Mouse (Mus musculus) heart, postnatal 14 days (tissue): ENCODE data around the gene Cdc25a. TPM values are rescaled to one million over a fixed set of nuclear protein-coding genes. Genes with fewer than 3 reads are reported as not detected.

Experiments used
- DNase-seq, 2 experiments: peaks; one replicate each; pipeline ENCODE4 v3.0.0; 2021 to 2022
- intact Hi-C: fragments of 180-260 bp; cut with DNase I; formaldehyde crosslinking; loops from one replicate; pipeline ENCODE4 v1.15.1; 2025
- long read RNA-seq, 2 experiments: library from polyadenylated mRNA; stranded (forward); transcript quantifications; one replicate each; pipeline ENCODE4 v2.0.0; 2021
- total RNA-seq, 2 experiments: library from RNA; stranded (reverse); gene quantifications; 2 replicates each; pipeline ENCODE4 v1.2.3; 2021

Gene Cdc25a
- total RNA-seq, result 1 to 10 TPM; 5.7 to 6.1 TPM
- long read RNA-seq, experiment 1, transcript Cdc25a-201 (15 exons, 3,632 nt), result major isoform, 11 of 15 reads
- long read RNA-seq, experiment 1, partial matches to known transcripts, result 1 of 15 reads
- long read RNA-seq, experiment 1, other reads (novel, unspliced or antisense), result 3 of 15 reads
- long read RNA-seq, experiment 2, transcript Cdc25a-201 (15 exons, 3,632 nt), result major isoform, 6 of 11 reads
- long read RNA-seq, experiment 2, partial matches to known transcripts, result 0 of 11 reads
- long read RNA-seq, experiment 2, other reads (novel, unspliced or antisense), result 5 of 11 reads

GRCm38 (mm10) chr9:109874797-109875691 lies at the start of gene Cdc25a:
Gene Cdc25a (plus strand): TSS chr9:109875579.
- DNase-seq, result peak; percentile 97 to 98
- intact Hi-C loops, result no loop called here

GRCm38 (mm10) chr9:109825739-109826138 lies 49.6 kb upstream of the Cdc25a start:
- no peak for DNase-seq
- intact Hi-C loops, result no loop called here

GRCm38 (mm10) chr9:109826181-109826580 lies 49.2 kb upstream of the Cdc25a start:
- intact Hi-C loops, result no loop called here
- DNase-seq, result no peak

GRCm38 (mm10) chr9:109832391-109833087 lies 42.8 kb upstream of the Cdc25a start, which contains the start of gene Nme6:
Gene Nme6 (plus strand): TSS chr9:109832749.
- intact Hi-C loops, result loop anchor here (2.0 kb wide), 1 partner anchor 146 kb away; no protein-coding TSS in a partner anchor
- peak; percentile 88 to 90 for DNase-seq

- intact Hi-C loops, result loop anchor here (2.0 kb wide), 1 partner anchor 146 kb away; no protein-coding TSS in a partner anchor
- no peak for DNase-seq
These were observed 42.3 kb upstream of the Cdc25a start for GRCm38 (mm10) chr9:109833088-109833412.

GRCm38 (mm10) chr9:109849312-109849758 lies 26.0 kb upstream of the Cdc25a start, which contains the start of gene Camp:
Gene Camp (minus strand): TSS chr9:109849617.
- intact Hi-C loops, result no loop called here
- peak; percentile 72 to 77 for DNase-seq

GRCm38 (mm10) chr9:109850099-109850498 lies 25.3 kb upstream of the Cdc25a start:
- intact Hi-C loops, result no loop called here
- DNase-seq, result no peak

GRCm38 (mm10) chr9:109854341-109854740 lies 21.0 kb upstream of the Cdc25a start:
- intact Hi-C loops, result no loop called here
- DNase-seq, result no peak

- no peak for DNase-seq
These were observed 19.4 kb upstream of the Cdc25a start for GRCm38 (mm10) chr9:109855947-109856346.

GRCm38 (mm10) chr9:109862397-109863044 lies 12.9 kb upstream of the Cdc25a start:
- DNase-seq, result peak; percentile 84 to 90
- intact Hi-C loops, result loop anchor here (5.0 to 10.0 kb wide), 3 partner anchors 175 to 858 kb away; no protein-coding TSS in a partner anchor

More at GRCm38 (mm10) chr9:109855947-109856346, 19.4 kb upstream of the Cdc25a start:
- intact Hi-C loops, result no loop called here

- intact Hi-C loops, result loop anchor here (5.0 to 10.0 kb wide), 3 partner anchors 176 to 858 kb away; no protein-coding TSS in a partner anchor
- DNase-seq, result no peak
These were observed 12.3 kb upstream of the Cdc25a start for GRCm38 (mm10) chr9:109863085-109863484.

GRCm38 (mm10) chr9:109866218-109866617 lies 9.2 kb upstream of the Cdc25a start:
- DNase-seq, result no peak
- intact Hi-C loops, result loop anchor here (10.0 kb wide), 2 partner anchors 741 to 861 kb away; no protein-coding TSS in a partner anchor

GRCm38 (mm10) chr9:109870983-109871572 lies 4.3 kb upstream of the Cdc25a start:
- intact Hi-C loops, result no loop called here
- DNase-seq, result no peak

GRCm38 (mm10) chr9:109875695-109876601 lies 569 bp downstream of the Cdc25a start:
- intact Hi-C loops, result no loop called here
- peak; percentile 73 to 76 for DNase-seq

- DNase-seq, result no peak
- intact Hi-C loops, result no loop called here
These were observed 1.4 kb downstream of the Cdc25a start for GRCm38 (mm10) chr9:109876756-109877155.

- intact Hi-C loops, result no loop called here
These were observed 2.3 kb downstream of the Cdc25a start for GRCm38 (mm10) chr9:109877666-109878065.

GRCm38 (mm10) chr9:109879305-109879704 lies 3.9 kb downstream of the Cdc25a start:
- DNase-seq, result no peak
- intact Hi-C loops, result no loop called here

More at GRCm38 (mm10) chr9:109877666-109878065, 2.3 kb downstream of the Cdc25a start:
- no peak for DNase-seq

- no peak for DNase-seq
- intact Hi-C loops, result no loop called here
These were observed 10.9 kb downstream of the Cdc25a start for GRCm38 (mm10) chr9:109886259-109886658.
